ENCODE assay signal across 15 mouse cellular contexts in genomic region chr8:114399273-114399672, GRCm38 (mm10). TPM values are rescaled to one million over a fixed set of nuclear protein-coding genes. Genes with fewer than 3 reads are reported as not detected.
"Had no signal": no experiment of that assay in that cellular context is flagged by ENCODE, and none has a peak within 500 bp of the region (broad histone marks: within the 10 kb centered on the region; RNA-seq: fewer than 3 reads in every experiment).

No protein-coding gene starts in this region.

- DNase-seq: liver, postnatal 0 days; lung, adult 2 months; lung, postnatal 14 days; lung, postnatal 36 days; retina, postnatal 1 day; right cerebral cortex, adult 18-20 months; right cerebral cortex, postnatal 25 days; right cerebral cortex, postnatal 4 days; spleen, adult 18-20 months; thymus, adult 18-20 months; thymus, postnatal 14 days; thymus, postnatal 36 days had no signal

RNA-seq across cellular contexts. Expression of gene Clec3a, which starts 18.6 kb away (rescaled TPM):
- total RNA-seq: megakaryocyte progenitor cell, adult 5-6 weeks; midbrain, postnatal 0 days; monocyte, adult 5-6 weeks had no signal
